Mouse (Mus musculus) forebrain, embryonic 14.5 days (tissue): ENCODE measurements around the gene Plekhg1. TPM values are rescaled to one million over a fixed set of nuclear protein-coding genes. Genes with fewer than 3 reads are reported as not detected.

Experiments used
- ATAC-seq: fragments of 200-750 bp; cut with Nextera tagmentation; 2 replicates; pipeline ENCODE4 v1.8.0; 2017; ENCODE audit warnings: mild to moderate bottlenecking, moderate library complexity
- DNase-seq: peaks from one replicate; pipeline ENCODE4 v3.0.0-alpha.2; 2015; ENCODE audit warnings: low spot score
- H3K27ac ChIP-seq: fragments of 300-500 bp; sonication (generic); 2 replicates; pipeline ENCODE4 v1.5.1; 2014; ENCODE audit warnings: low read depth, mild to moderate bottlenecking, control low read depth, low read length, moderate library complexity
- H3K27me3 ChIP-seq: fragments of 300-500 bp; sonication (generic); replicated peaks from 2 replicates; pipeline ENCODE4 v1.6.1; 2014; ENCODE audit warnings: low read length, control low read depth, mixed read lengths; ENCODE audit not compliant: control insufficient read depth, insufficient read depth
- H3K36me3 ChIP-seq: fragments of 300-500 bp; sonication (generic); 2 replicates; pipeline ENCODE4 v1.6.1; 2014; ENCODE audit warnings: low read length, control low read depth; ENCODE audit not compliant: control insufficient read depth, insufficient read depth
- H3K4me1 ChIP-seq: fragments of 300-500 bp; sonication (generic); 2 replicates; pipeline ENCODE4 v1.6.1; 2014; ENCODE audit warnings: antibody characterized with exemption, low read length, control low read depth; ENCODE audit not compliant: control insufficient read depth, insufficient read depth
- H3K4me2 ChIP-seq: fragments of 300-500 bp; sonication (generic); 2 replicates; pipeline ENCODE4 v1.6.1; 2014; ENCODE audit warnings: mild to moderate bottlenecking, control low read depth, low read length
- H3K4me3 ChIP-seq: fragments of 300-500 bp; sonication (generic); 2 replicates; pipeline ENCODE4 v1.5.1; 2014; ENCODE audit warnings: low read depth, low read length, control low read depth
- H3K9ac ChIP-seq: fragments of 300-500 bp; sonication (generic); 2 replicates; pipeline ENCODE4 v1.6.1; 2014; ENCODE audit warnings: mild to moderate bottlenecking, low read length, control low read depth, moderate library complexity
- H3K9me3 ChIP-seq: fragments of 300-500 bp; sonication (generic); replicated peaks from 2 replicates; pipeline ENCODE4 v1.6.1; 2016; ENCODE audit warnings: low read length, control low read depth, mixed read lengths; ENCODE audit not compliant: control insufficient read depth
- WGBS: fragments of 180-500 bp; shearing (Covaris S2); extraction: QIAGEN DNeasy Blood & Tissue Kit; methylation state at CpG from one replicate; pipeline ENCODE4 v1.1.7; 2014; 5-methylcytosine and 5-hydroxymethylcytosine counted together
- polyA plus RNA-seq: library from polyadenylated mRNA; unstranded; fragments of >200 nt; fragmentation: Nextera tagmentation; extraction: Ambion mirVana; gene quantifications from 2 replicates; pipeline ENCODE4 v1.2.1, GENCODE M21; 2014

Plekhg1 gene
- polyA plus RNA-seq, 1 experiment from 2014 or later: 3.1 TPM

DNA sequence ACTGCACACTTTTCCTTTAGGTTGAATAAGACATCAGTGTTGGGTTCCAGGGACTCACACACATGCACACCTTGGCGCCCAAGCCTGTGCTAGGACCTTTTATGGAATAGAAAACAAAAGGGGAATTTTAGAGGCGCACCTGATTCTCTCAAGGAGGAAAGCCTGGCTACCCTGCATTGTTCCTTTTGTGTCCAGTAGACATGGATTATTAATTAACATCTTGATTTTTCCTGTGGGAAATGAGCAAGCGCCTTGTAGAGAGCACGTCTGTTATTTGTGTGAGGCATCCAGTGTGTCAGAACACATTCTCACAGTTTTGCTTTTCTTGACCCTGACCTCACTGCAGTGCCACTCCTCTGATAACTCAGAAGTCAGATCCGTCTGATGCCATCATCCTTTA, 21.8 kb downstream of the Plekhg1 start:
- Histone ChIP-seq H3K9me3 (no peaks in the 10 kb centered on the region), H3K27ac (no peak overlapping the region), H3K36me3 (no peaks in the 10 kb centered on the region), H3K9ac (no peak overlapping the region), H3K27me3 (no peaks in the 10 kb centered on the region), H3K4me2 (no peak overlapping the region), H3K4me3 (no peak overlapping the region), H3K4me1 (no peaks in the 10 kb centered on the region)
- WGBS: 74% methylated on average over 5 of the region's 5 CpGs
- ATAC-seq (no peak), DNase-seq (no peak)

DNA sequence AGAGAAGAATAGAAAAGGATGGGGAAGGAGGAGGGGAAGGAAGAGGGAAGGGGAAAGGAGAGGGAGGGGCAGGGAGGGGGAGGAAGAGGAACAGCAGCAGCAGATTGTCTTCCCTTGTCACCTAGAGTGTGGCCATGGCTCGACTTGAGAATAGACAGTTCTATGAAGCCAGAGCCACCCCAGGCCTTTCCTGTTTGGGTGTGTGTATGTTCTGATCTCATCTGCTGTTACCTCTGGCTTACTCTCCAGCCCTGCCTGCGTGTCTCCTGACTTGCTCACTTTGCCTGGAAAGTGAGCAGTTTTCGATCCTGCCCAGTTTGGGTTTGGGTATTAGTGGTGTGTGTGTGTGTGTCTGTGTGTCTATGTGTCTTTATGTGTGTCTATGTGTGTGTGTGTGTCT, 23.0 kb downstream of the Plekhg1 start:
- 71% methylated on average over 3 of the region's 3 CpGs for WGBS
- no peak overlapping the region for H3K27ac ChIP-seq
- no peak for DNase-seq

DNA sequence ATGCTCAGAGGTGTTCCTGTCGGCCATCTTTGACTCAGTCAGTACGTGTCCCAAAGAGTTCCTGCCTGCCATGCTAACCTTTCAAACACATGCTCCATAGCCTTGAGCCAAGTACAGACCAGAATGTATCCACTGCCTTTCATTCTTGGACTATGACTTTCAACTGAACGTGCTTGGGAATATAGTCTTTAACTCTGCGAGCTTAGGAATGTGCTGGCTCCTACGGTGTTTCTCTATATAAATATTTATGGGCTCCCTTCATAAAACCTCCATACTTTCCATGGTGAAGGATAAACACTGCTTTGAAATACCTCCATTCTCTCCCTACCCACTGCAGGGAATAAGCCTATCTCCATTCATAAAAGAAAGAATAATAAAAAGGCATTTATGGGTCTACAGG, 29.0 kb downstream of the Plekhg1 start:
- Histone ChIP-seq H3K4me3 (no peak overlapping the region), H3K9me3 (no peaks in the 10 kb centered on the region; the same call in 1 of the 2 replicates), H3K4me1 (no peaks in the 10 kb centered on the region), H3K36me3 (no peaks in the 10 kb centered on the region), H3K4me2 (no peak overlapping the region), H3K27me3 (no peaks in the 10 kb centered on the region), H3K9ac (no peak overlapping the region), H3K27ac (no peak overlapping the region)
- ATAC-seq (no peak), DNase-seq (no peak)
- WGBS: 91% methylated on average over 5 of the region's 5 CpGs

More for the DNA sequence above, 23.0 kb downstream of the Plekhg1 start:
- no peaks in the 10 kb centered on the region for H3K4me1 ChIP-seq
- no peaks in the 10 kb centered on the region for H3K9me3 ChIP-seq
- H3K36me3 ChIP-seq: no peaks in the 10 kb centered on the region
- no peak overlapping the region for H3K9ac ChIP-seq
- no peak overlapping the region for H3K4me2 ChIP-seq
- H3K4me3 ChIP-seq: no peak overlapping the region
- H3K27me3 ChIP-seq: no peaks in the 10 kb centered on the region
- no peak for ATAC-seq

DNA sequence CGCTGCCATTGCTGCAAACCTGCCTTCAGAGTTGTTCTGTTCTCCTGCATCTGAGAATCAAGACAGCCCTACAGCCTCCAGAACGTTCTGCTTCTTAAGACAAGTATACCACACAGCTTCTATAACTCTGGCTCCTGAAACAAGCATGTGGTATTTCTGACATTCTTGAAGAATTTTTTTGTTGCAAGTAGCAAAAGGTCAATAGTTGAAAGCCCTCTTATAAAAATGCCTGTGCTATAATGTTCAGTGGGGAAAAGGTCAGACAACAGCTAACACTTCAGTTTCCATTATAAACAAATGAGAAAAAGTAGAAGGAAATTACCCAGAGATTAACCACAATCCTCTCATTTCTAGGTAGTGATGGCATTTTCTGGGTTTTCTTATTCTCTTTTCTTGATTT, 34.2 kb downstream of the Plekhg1 start:
- H3K9me3 ChIP-seq: no peaks in the 10 kb centered on the region; the same call in 1 of the 2 replicates
- ATAC-seq (no peak), DNase-seq (no peak)
- H3K4me3 ChIP-seq: no peak overlapping the region
- H3K4me2 ChIP-seq: no peak overlapping the region
- no peaks in the 10 kb centered on the region for H3K27me3 ChIP-seq
- 77% methylated on average over 2 of the region's 2 CpGs for WGBS
- no peaks in the 10 kb centered on the region for H3K36me3 ChIP-seq
- H3K9ac ChIP-seq: no peak overlapping the region
- no peak overlapping the region for H3K27ac ChIP-seq
- no peaks in the 10 kb centered on the region for H3K4me1 ChIP-seq

DNA sequence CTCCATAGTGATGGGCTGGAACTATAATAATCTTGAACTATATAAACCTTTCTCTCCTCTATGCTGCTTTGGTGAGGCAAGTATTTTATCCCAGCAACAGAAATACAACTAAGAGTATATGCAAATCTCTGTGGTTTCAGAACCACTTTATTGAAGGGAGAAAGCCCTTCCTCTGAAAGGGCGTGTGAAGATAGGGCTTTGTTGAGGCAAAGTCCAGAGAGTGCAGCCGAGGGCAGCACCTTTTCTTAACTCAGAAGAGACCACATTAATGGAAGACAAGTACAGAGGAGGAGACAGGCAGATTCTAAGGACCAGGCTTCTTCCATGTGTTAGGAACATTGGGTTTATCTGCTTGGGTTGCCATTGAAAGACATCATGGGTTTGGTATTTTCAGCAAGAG, 36.6 kb downstream of the Plekhg1 start:
- Histone ChIP-seq H3K36me3 (no peaks in the 10 kb centered on the region), H3K27ac (no peak overlapping the region), H3K4me2 (no peak overlapping the region), H3K4me3 (no peak overlapping the region), H3K9ac (no peak overlapping the region), H3K27me3 (no peaks in the 10 kb centered on the region), H3K4me1 (no peaks in the 10 kb centered on the region), H3K9me3 (no peaks in the 10 kb centered on the region; the same call in 1 of the 2 replicates)
- ATAC-seq (no peak), DNase-seq (no peak)
- WGBS: 89% methylated on average over 2 of the region's 2 CpGs

DNA sequence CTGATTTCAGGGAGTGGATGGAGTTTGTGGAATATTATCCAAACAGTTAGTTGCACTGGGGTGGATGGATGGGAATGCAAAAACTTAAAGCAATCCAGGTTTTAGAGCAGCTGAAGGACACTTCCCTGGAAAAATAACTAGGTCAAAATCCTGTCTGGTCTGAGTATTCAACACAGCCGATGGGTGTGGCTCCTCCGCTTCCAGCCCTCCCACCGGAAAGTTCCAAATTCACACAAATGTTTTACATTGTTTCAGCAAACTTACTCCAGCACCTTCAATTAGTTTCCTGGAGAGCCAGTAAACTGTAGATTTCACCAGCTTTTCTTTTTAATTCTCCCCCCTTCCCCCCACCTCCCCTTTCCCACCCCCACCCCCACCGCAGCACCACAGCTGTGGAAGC, 45.2 kb downstream of the Plekhg1 start:
- DNase-seq (no peak), ATAC-seq (no peak)
- WGBS: 86% methylated on average over 4 of the region's 4 CpGs
- H3K36me3 ChIP-seq: no peaks in the 10 kb centered on the region
- H3K4me2 ChIP-seq: no peak overlapping the region
- no peak overlapping the region for H3K9ac ChIP-seq
- no peak overlapping the region for H3K27ac ChIP-seq
- no peaks in the 10 kb centered on the region for H3K4me1 ChIP-seq
- H3K27me3 ChIP-seq: no peaks in the 10 kb centered on the region
- H3K4me3 ChIP-seq: no peak overlapping the region
- H3K9me3 ChIP-seq: no peaks in the 10 kb centered on the region

DNA sequence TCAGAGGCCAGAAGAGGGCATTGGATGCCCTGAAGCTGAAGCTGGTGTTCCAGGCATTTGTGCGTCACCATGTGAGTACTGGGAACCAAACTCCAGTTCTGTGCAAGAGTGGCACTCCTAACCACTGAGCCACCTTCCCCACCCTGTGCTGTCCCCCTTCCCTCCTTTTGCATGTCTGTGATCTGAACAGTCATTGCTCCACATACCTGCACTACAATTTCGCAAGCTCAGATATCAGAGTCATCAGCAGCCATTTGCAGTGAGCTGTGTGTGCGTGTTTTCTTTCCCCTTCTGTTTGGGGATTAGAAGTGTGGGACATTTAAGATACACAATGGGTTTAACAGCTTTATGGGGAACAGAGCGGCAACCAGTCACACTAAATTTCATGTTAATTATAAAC, 46.4 kb downstream of the Plekhg1 start:
- ATAC-seq (no peak), DNase-seq (no peak)
- Histone ChIP-seq H3K9me3 (no peaks in the 10 kb centered on the region), H3K4me1 (no peaks in the 10 kb centered on the region), H3K4me3 (no peak overlapping the region), H3K36me3 (no peaks in the 10 kb centered on the region), H3K9ac (no peak overlapping the region), H3K27ac (no peak overlapping the region), H3K27me3 (no peaks in the 10 kb centered on the region), H3K4me2 (no peak overlapping the region)
- WGBS: 93% methylated on average over 4 of the region's 4 CpGs

DNA sequence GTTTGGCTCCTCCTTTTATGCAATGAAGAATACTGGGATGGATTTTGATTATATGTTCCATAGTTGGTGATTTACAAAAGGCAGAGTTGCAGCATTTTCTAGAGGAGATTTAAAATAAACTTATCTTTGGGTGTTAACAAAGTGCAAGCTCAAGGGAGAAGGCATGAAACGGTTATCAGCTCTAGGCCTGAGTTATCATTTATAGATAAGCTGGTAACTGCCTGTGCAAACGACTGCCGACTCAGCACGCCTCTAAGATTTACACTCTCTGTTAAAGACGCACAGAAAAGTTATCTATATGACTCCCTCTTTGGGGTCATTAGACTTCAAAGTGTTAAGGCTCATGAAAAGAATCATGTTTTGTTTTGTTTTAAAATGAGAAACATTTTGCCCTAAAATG, 46.8 kb downstream of the Plekhg1 start:
- no peak overlapping the region for H3K4me3 ChIP-seq
- no peak for DNase-seq
- no peaks in the 10 kb centered on the region for H3K27me3 ChIP-seq
- 86% methylated on average over 5 of the region's 5 CpGs for WGBS
- H3K9me3 ChIP-seq: no peaks in the 10 kb centered on the region
- no peak for ATAC-seq
- no peaks in the 10 kb centered on the region for H3K4me1 ChIP-seq
- H3K9ac ChIP-seq: no peak overlapping the region
- H3K27ac ChIP-seq: no peak overlapping the region
- H3K4me2 ChIP-seq: no peak overlapping the region
- no peaks in the 10 kb centered on the region for H3K36me3 ChIP-seq

DNA sequence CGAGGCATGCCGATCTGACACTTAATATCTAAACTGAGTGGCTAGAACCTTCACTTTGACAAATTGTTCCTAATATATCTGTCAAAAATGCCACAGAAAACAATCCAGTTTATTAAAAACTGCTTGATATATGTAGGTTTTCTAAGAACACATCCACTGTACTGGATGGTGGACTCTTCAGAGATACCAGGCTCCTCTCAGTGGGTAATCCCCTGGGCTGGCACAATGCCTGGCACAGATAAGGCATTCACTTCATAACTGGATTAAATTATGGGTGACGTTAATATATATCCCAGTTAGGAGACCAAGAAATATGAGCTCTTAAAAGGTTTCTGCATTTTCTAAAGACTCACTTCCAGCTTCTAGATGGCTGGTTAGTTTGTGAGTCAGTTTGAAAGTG, 53.7 kb downstream of the Plekhg1 start:
- 86% methylated on average over 3 of the region's 3 CpGs for WGBS
- no peak for DNase-seq
- Histone ChIP-seq H3K9me3 (no peaks in the 10 kb centered on the region), H3K4me3 (no peak overlapping the region), H3K36me3 (no peaks in the 10 kb centered on the region), H3K27me3 (no peaks in the 10 kb centered on the region), H3K4me1 (no peaks in the 10 kb centered on the region), H3K9ac (no peak overlapping the region), H3K27ac (no peak overlapping the region), H3K4me2 (no peak overlapping the region)
- no peak for ATAC-seq

DNA sequence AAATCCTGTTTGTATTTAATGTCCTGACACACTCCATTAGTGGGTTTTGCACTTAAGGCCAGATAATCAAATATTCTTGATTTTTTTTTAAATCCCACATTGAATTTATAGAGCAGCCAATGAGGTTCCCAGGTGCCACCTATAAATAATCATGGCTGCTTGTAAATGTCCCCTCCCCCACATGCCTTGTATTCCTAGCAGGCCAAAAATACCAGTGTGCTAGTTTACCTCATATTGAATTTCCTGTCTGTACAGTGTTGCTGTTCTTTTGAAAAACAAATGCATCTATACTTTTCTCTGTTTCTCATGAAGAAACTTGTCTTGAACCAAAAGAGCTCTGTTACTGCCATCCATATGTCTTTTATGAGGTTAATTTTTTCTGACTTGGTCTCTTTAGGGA, 59.3 kb downstream of the Plekhg1 start:
- Histone ChIP-seq H3K27me3 (no peaks in the 10 kb centered on the region), H3K9me3 (no peaks in the 10 kb centered on the region), H3K27ac (no peak overlapping the region), H3K4me1 (no peaks in the 10 kb centered on the region), H3K4me3 (no peak overlapping the region), H3K9ac (no peak overlapping the region), H3K36me3 (no peaks in the 10 kb centered on the region), H3K4me2 (no peak overlapping the region)
- ATAC-seq (no peak), DNase-seq (no peak)
